9 mouse cellular contexts compared by ENCODE assay signal in the genomic region with DNA sequence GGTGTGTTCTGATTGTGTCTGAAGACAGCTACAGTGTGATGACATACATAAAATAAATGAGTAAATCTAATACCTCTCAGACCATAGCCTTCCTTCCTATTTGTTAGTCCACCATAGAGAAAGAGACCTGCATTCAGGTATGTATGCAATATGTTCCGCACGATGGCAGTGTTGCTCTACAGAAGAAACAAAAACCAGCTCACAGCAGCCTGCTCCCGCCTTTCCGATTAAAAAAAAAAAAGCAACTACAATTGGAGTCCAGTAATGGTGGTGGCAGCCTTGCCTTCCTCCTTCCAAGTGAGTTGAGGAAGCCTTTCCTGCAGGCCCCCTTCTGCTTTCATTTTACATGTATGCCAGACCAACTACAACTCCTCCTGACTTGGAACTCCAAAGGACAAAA.
DNase-seq lines count a peak whose midpoint lies in the region; ATAC-seq and TF ChIP-seq lines count a peak whose summit lies in the region.
"Had no signal": no experiment of that assay in that cellular context is flagged by ENCODE, and none has a peak within 500 bp of the region (broad histone marks: within the 10 kb centered on the region; RNA-seq: fewer than 3 reads in every experiment).

No protein-coding gene starts in this region.

- intact Hi-C loops in gastrocnemius, adult 2 months (cut with DNase I): no loop called here

- H3K4me3 ChIP-seq in gastrocnemius, adult 2 months: peak overlapping the region; percentile 63
- H3K4me3 ChIP-seq in midbrain, embryonic 14.5 days (replicated peaks; ENCODE audit: low read depth, low read length): no peak overlapping the region
- H3K4me3 ChIP-seq in midbrain, embryonic 10.5 days: no peak overlapping the region
- no peak overlapping the region for H3K4me3 ChIP-seq in limb, embryonic 10.5 days

- 0 out of 2 replicates have a peak, but pooled peaks cover 6% of the 10 kb centered on the region for H3K36me3 ChIP-seq in midbrain, embryonic 14.5 days (ENCODE audit: control insufficient read depth, insufficient read depth, low read length)
- peaks cover 47% of the 10 kb centered on the region for H3K36me3 ChIP-seq in midbrain, embryonic 10.5 days
- H3K36me3 ChIP-seq in limb, embryonic 10.5 days: peaks cover 49% of the 10 kb centered on the region

- H3K27me3 ChIP-seq in midbrain, embryonic 14.5 days (ENCODE audit: control insufficient read depth, insufficient read depth, low read length): no peaks in the 10 kb centered on the region
- no peaks in the 10 kb centered on the region for H3K27me3 ChIP-seq in midbrain, embryonic 10.5 days (ENCODE audit: low read depth, poor library complexity, severe bottlenecking)
- H3K27me3 ChIP-seq in limb, embryonic 10.5 days (ENCODE audit: low read depth, poor library complexity, severe bottlenecking): no peaks in the 10 kb centered on the region
- H3K27me3 ChIP-seq: CH12.LX had no signal

- H3K27ac ChIP-seq in gastrocnemius, adult 2 months: peak overlapping the region; percentile 74; the same call in 1 of the 2 replicates
- H3K27ac ChIP-seq in midbrain, embryonic 14.5 days (replicated peaks; ENCODE audit: low read depth, low read length): no peak overlapping the region
- H3K27ac ChIP-seq in midbrain, embryonic 10.5 days (replicated peaks): no peak overlapping the region
- 0 out of 2 replicates have a peak overlapping the region, but pooled peaks have one; percentile 2 for H3K27ac ChIP-seq in limb, embryonic 10.5 days

- no peak for ATAC-seq in midbrain, embryonic 14.5 days (ENCODE audit: low FRiP score, low TSS enrichment)

- H3K9me3 ChIP-seq in midbrain, embryonic 14.5 days (ENCODE audit: control insufficient read depth, low read length): no peaks in the 10 kb centered on the region
- H3K9me3 ChIP-seq in midbrain, embryonic 10.5 days (replicated peaks): no peaks in the 10 kb centered on the region
- H3K9me3 ChIP-seq in limb, embryonic 10.5 days (replicated peaks): no peaks in the 10 kb centered on the region

- H3K4me2 ChIP-seq in midbrain, embryonic 14.5 days (ENCODE audit: low read length): no peak overlapping the region; the same call in 1 of the 2 replicates

- 62% methylated on average over 4 of the region's 4 CpGs for WGBS in midbrain, embryonic 14.5 days
- 80% methylated on average over 4 of the region's 4 CpGs for WGBS in midbrain, embryonic 10.5 days
- 84% methylated on average over 4 of the region's 4 CpGs for WGBS in limb, embryonic 10.5 days

- no peak overlapping the region for H3K9ac ChIP-seq in midbrain, embryonic 14.5 days (replicated peaks; ENCODE audit: low read length)

- no peak for DNase-seq in gastrocnemius, adult 2 months
- DNase-seq in gastrocnemius, adult 8-10 months (ENCODE audit: low spot score in 2 of 2): no peak
- peak; percentile 78 for DNase-seq in midbrain, embryonic 14.5 days
- no peak for DNase-seq in midbrain, embryonic 10.5 days (ENCODE audit: low spot score)
- DNase-seq in limb, embryonic 10.5 days (ENCODE audit: low spot score): no peak
- DNase-seq in retina, postnatal 1 day: peak; percentile 75
- no peak for DNase-seq in adrenal gland, postnatal 36 days
- DNase-seq in spleen, postnatal 36 days (ENCODE audit: low spot score in 2 of 2): no peak

- no peaks in the 10 kb centered on the region for H3K4me1 ChIP-seq in midbrain, embryonic 14.5 days (ENCODE audit: control insufficient read depth, insufficient read depth, low read length)
- H3K4me1 ChIP-seq in midbrain, embryonic 10.5 days: no peaks in the 10 kb centered on the region
- H3K4me1 ChIP-seq in limb, embryonic 10.5 days: no peaks in the 10 kb centered on the region

- TF ChIP-seq CTCF in gastrocnemius, adult 2 months (IDR thresholded peaks at IDR 0.05): peak; percentile 60

Comparison
In these comparisons a context has a peak if more than half of its experiments do, and no peak if none do; other contexts are left out.
1. DNase-seq: peak in midbrain, embryonic 14.5 days (single experiment) and retina, postnatal 1 day (single experiment); none in gastrocnemius, adult 2 months (single experiment), gastrocnemius, adult 8-10 months (0 of 2), midbrain, embryonic 10.5 days (single experiment), limb, embryonic 10.5 days (single experiment), adrenal gland, postnatal 36 days (0 of 2) and spleen, postnatal 36 days (0 of 2).
2. H3K27ac ChIP-seq: peak in gastrocnemius, adult 2 months (single experiment) and limb, embryonic 10.5 days (single experiment); none in midbrain, embryonic 14.5 days (single experiment) and midbrain, embryonic 10.5 days (single experiment).